Mouse (Mus musculus): ENCODE results near the gene Il13. TPM values are rescaled to one million over a fixed set of nuclear protein-coding genes. Genes with fewer than 3 reads are reported as not detected.

Gene Il13
- polyA plus RNA-seq, 1 experiment from 2014 or later = not detected

Other genes starting within 250 kb of the Il13 start
- not detected in 2 replicates for gene Leap2, start 211.5 kb downstream of the Il13 start, polyA plus RNA-seq (2015; fragmentation: Nextera tagmentation; extraction: Ambion mirVana)
- 477 and 501 TPM in 2 replicates for gene Uqcrq, start 203.9 kb downstream of the Il13 start, polyA plus RNA-seq (2015; fragmentation: Nextera tagmentation; extraction: Ambion mirVana)
- gene Gdf9, start 203.7 kb downstream of the Il13 start, polyA plus RNA-seq (2015; fragmentation: Nextera tagmentation; extraction: Ambion mirVana) = 2.6 and 2.8 TPM in 2 replicates
- gene Gm10447, start 177.6 kb downstream of the Il13 start, polyA plus RNA-seq (2015; fragmentation: Nextera tagmentation; extraction: Ambion mirVana) = 0.10 TPM in 2 replicates
- 4.4 and 4.6 TPM in 2 replicates for gene Shroom1, start 177.5 kb downstream of the Il13 start, polyA plus RNA-seq (2015; fragmentation: Nextera tagmentation; extraction: Ambion mirVana)
- gene Gm9837, start 164.2 kb downstream of the Il13 start, polyA plus RNA-seq (2015; fragmentation: Nextera tagmentation; extraction: Ambion mirVana) = not detected in 2 replicates
- gene Gm9945, start 154.5 kb downstream of the Il13 start, polyA plus RNA-seq (2015; fragmentation: Nextera tagmentation; extraction: Ambion mirVana) = not detected in 2 replicates
- 0.21 and 0.28 TPM in 2 replicates for gene Sowaha, start 154.4 kb downstream of the Il13 start, polyA plus RNA-seq (2015; fragmentation: Nextera tagmentation; extraction: Ambion mirVana)
- 54.9 and 55.4 TPM in 2 replicates for gene Sept8, start 115.4 kb downstream of the Il13 start, polyA plus RNA-seq (2015; fragmentation: Nextera tagmentation; extraction: Ambion mirVana)
- gene Kif3a, start 67.3 kb downstream of the Il13 start, polyA plus RNA-seq (2015; fragmentation: Nextera tagmentation; extraction: Ambion mirVana) = 69.2 and 82.2 TPM in 2 replicates
- gene Il4, start 16.0 kb downstream of the Il13 start, polyA plus RNA-seq (2015; fragmentation: Nextera tagmentation; extraction: Ambion mirVana) = 1.8 and 2.6 TPM in 2 replicates
- gene Rad50, start 72.6 kb upstream of the Il13 start, polyA plus RNA-seq (2015; fragmentation: Nextera tagmentation; extraction: Ambion mirVana) = 26.0 and 28.0 TPM in 2 replicates
- gene Il5, start 86.1 kb upstream of the Il13 start, polyA plus RNA-seq (2015; fragmentation: Nextera tagmentation; extraction: Ambion mirVana) = not detected in 2 replicates
- 14.6 and 16.4 TPM in 2 replicates for gene Irf1, start 135.3 kb upstream of the Il13 start, polyA plus RNA-seq (2015; fragmentation: Nextera tagmentation; extraction: Ambion mirVana)
- 0.22 TPM in 1 of 2 replicates, not detected in the other for gene Gm17334, start 138.5 kb upstream of the Il13 start, polyA plus RNA-seq (2015; fragmentation: Nextera tagmentation; extraction: Ambion mirVana)
- gene Gm12216, start 224.6 kb upstream of the Il13 start, polyA plus RNA-seq (2015; fragmentation: Nextera tagmentation; extraction: Ambion mirVana) = 0.37 TPM in 2 replicates

All from limb, embryonic 15.5 days (tissue).